ENCODE assay signal across 27 mouse cellular contexts in genomic region chr17:84903625-84904337, GRCm38 (mm10). TPM values are rescaled to one million over a fixed set of nuclear protein-coding genes. Genes with fewer than 3 reads are reported as not detected.
DNase-seq lines count a peak whose midpoint lies in the region; ATAC-seq and TF ChIP-seq lines count a peak whose summit lies in the region.
"Had no signal": no experiment of that assay in that cellular context is flagged by ENCODE, and none has a peak within 500 bp of the region (broad histone marks: within the 10 kb centered on the region; RNA-seq: fewer than 3 reads in every experiment).

No protein-coding gene starts in this region.

- H3K27ac ChIP-seq in gastrocnemius, adult 2 months = peak overlapping the region; percentile 89
- peak overlapping the region; percentile 64 for H3K27ac ChIP-seq in kidney, embryonic 15.5 days
- H3K27ac ChIP-seq: heart, embryonic 10.5 days; heart, embryonic 15.5 days; hindbrain, embryonic 12.5 days; hindbrain, postnatal 0 days; intestine, embryonic 15.5 days; limb, embryonic 13.5 days; lung, embryonic 15.5 days; midbrain, embryonic 10.5 days; midbrain, embryonic 15.5 days had no signal

- H3K4me2 ChIP-seq in kidney, embryonic 15.5 days = no peak overlapping the region
- H3K4me2 ChIP-seq: heart, embryonic 15.5 days; hindbrain, embryonic 12.5 days; intestine, embryonic 15.5 days; limb, embryonic 13.5 days; liver, embryonic 11.5 days; lung, embryonic 15.5 days; midbrain, embryonic 15.5 days had no signal

- H3K9me3 ChIP-seq in kidney, embryonic 15.5 days (replicated peaks) = no peaks in the 10 kb centered on the region
- H3K9me3 ChIP-seq: heart, embryonic 10.5 days; heart, embryonic 15.5 days; hindbrain, embryonic 12.5 days; intestine, embryonic 15.5 days; limb, embryonic 13.5 days; lung, embryonic 15.5 days; midbrain, embryonic 10.5 days; midbrain, embryonic 15.5 days had no signal

- peak; percentile 17 to 66 for DNase-seq in adrenal gland, adult (ENCODE audit: inconsistent age in 2 of 2, low spot score in 1 of 2)
- no peak for DNase-seq in adrenal gland, postnatal 36 days
- peak; percentile 55 for DNase-seq in gastrocnemius, adult 2 months
- no peak for DNase-seq in gastrocnemius, postnatal 4 days (ENCODE audit: low spot score in 2 of 2)
- DNase-seq in kidney, postnatal 14 days = no peak
- peak; percentile 41 for DNase-seq in brain, adult 2 months (ENCODE audit: low read depth, low spot score)
- no peak for DNase-seq in layer of hippocampus, adult 18-20 months (ENCODE audit: low spot score in 2 of 2)
- DNase-seq: adrenal gland, postnatal 25 days; cerebellum, adult 2 months; cerebellum, postnatal 14 days; kidney, postnatal 25 days; right cerebral cortex, postnatal 4 days; thymus, adult 2 months; thymus, postnatal 36 days had no signal

- H3K4me1 ChIP-seq in kidney, embryonic 15.5 days = 0 out of 2 replicates have a peak, but pooled peaks cover 7% of the 10 kb centered on the region
- H3K4me1 ChIP-seq: heart, embryonic 10.5 days; heart, embryonic 15.5 days; hindbrain, embryonic 12.5 days; intestine, embryonic 15.5 days; limb, embryonic 13.5 days; lung, embryonic 15.5 days; midbrain, embryonic 10.5 days; midbrain, embryonic 15.5 days had no signal

- H3K36me3 ChIP-seq in kidney, embryonic 15.5 days = no peaks in the 10 kb centered on the region
- H3K36me3 ChIP-seq: heart, embryonic 10.5 days; heart, embryonic 15.5 days; hindbrain, embryonic 12.5 days; intestine, embryonic 15.5 days; limb, embryonic 13.5 days; lung, embryonic 15.5 days; midbrain, embryonic 10.5 days; midbrain, embryonic 15.5 days had no signal

- H3K9ac ChIP-seq in kidney, embryonic 15.5 days = no peak overlapping the region
- H3K9ac ChIP-seq: heart, embryonic 15.5 days; hindbrain, embryonic 12.5 days; intestine, embryonic 15.5 days; limb, embryonic 13.5 days; lung, embryonic 15.5 days; midbrain, embryonic 15.5 days had no signal

- TF ChIP-seq CTCF in gastrocnemius, adult 2 months (IDR thresholded peaks at IDR 0.05) = no peak

- intact Hi-C loops in gastrocnemius, adult 2 months (cut with DNase I) = no loop called here

- no peaks in the 10 kb centered on the region for H3K27me3 ChIP-seq in kidney, embryonic 15.5 days
- H3K27me3 ChIP-seq: CH12.LX; heart, embryonic 15.5 days; hindbrain, embryonic 12.5 days; intestine, embryonic 15.5 days; limb, embryonic 13.5 days; lung, embryonic 15.5 days; midbrain, embryonic 15.5 days had no signal

- whole genome bisulfite sequencing in kidney, embryonic 15.5 days = 44% methylated on average over 9 of the region's 9 CpGs

- ATAC-seq in kidney, embryonic 15.5 days (replicated peaks; ENCODE audit: low FRiP score) = peak; percentile 82
- ATAC-seq: forebrain, embryonic 14.5 days; hindbrain, postnatal 0 days; intestine, embryonic 15.5 days; midbrain, embryonic 15.5 days had no signal

- H3K4me3 ChIP-seq in gastrocnemius, adult 2 months = no peak overlapping the region
- no peak overlapping the region for H3K4me3 ChIP-seq in kidney, embryonic 15.5 days (replicated peaks)
- H3K4me3 ChIP-seq: heart, embryonic 10.5 days; heart, embryonic 15.5 days; hindbrain, embryonic 12.5 days; intestine, embryonic 15.5 days; limb, embryonic 13.5 days; lung, embryonic 15.5 days; midbrain, embryonic 10.5 days; midbrain, embryonic 15.5 days had no signal

RNA-seq across cellular contexts. Expression of gene Ppm1b, which starts 52.8 kb away (rescaled TPM):
- 100 to 1,000 TPM; 106 to 143 TPM for total RNA-seq in adrenal gland, postnatal 36 days (2021)
- 100 to 1,000 TPM; 165 to 223 TPM for total RNA-seq in gastrocnemius, adult 2 months (2021)
- total RNA-seq in gastrocnemius, postnatal 4 days (2021) = 100 to 1,000 TPM; 140 to 148 TPM
- 73.4 and 78.7 TPM in 2 replicates for polyA plus RNA-seq in kidney, embryonic 15.5 days (2015; fragmentation: Nextera tagmentation; extraction: Ambion mirVana)
- 100 to 1,000 TPM; 126 to 127 TPM for total RNA-seq in layer of hippocampus, adult 18-20 months (2021)

Comparison
In these comparisons a context has a peak if more than half of its experiments do, and no peak if none do; other contexts are left out.
1. DNase-seq: peak in adrenal gland, adult (2 of 2), gastrocnemius, adult 2 months (single experiment) and brain, adult 2 months (single experiment); none in adrenal gland, postnatal 36 days (0 of 2), gastrocnemius, postnatal 4 days (0 of 2), kidney, postnatal 14 days (single experiment) and layer of hippocampus, adult 18-20 months (0 of 2).